Mouse (Mus musculus): ENCODE measurements around the gene Trim34b. TPM values are rescaled to one million over a fixed set of nuclear protein-coding genes. Genes with fewer than 3 reads are reported as not detected.
A peak's percentile ranks its signal among the peaks of the same experiment; 100 is the strongest.
"Not testable (repeated sequence)": the region's sequence is repeated elsewhere in the genome, so short reads cannot be mapped to it uniquely, and the experiment has no call there.

Trim34b gene
- under 1 TPM in 2 of 4 experiments, not detected in 2; 0.35 to 0.57 TPM for total RNA-seq (2022)

- DNase-seq (ENCODE audit: low spot score in 2 of 2): not testable (repeated sequence)
Measured at GRCm38 (mm10) chr7:104329171-104329570, at the start of gene Trim34b. Gene Trim34b (plus strand): TSS chr7:104329471.

- not testable (repeated sequence) for DNase-seq (ENCODE audit: low spot score in 2 of 2)
Measured at GRCm38 (mm10) chr7:104287576-104288443, 41.5 kb upstream of the Trim34b start, which contains the start of gene Trim5. Gene Trim5 (minus strand): TSS chr7:104288094.

- no peak for DNase-seq (ENCODE audit: low spot score in 2 of 2)
Measured at GRCm38 (mm10) chr7:104290641-104291040, 38.6 kb upstream of the Trim34b start.

GRCm38 (mm10) chr7:104291638-104292400 is 37.5 kb upstream of the Trim34b start:
- no peak for DNase-seq (ENCODE audit: low spot score in 2 of 2)

GRCm38 (mm10) chr7:104314796-104315353 is 14.4 kb upstream of the Trim34b start:
- DNase-seq (ENCODE audit: low spot score in 2 of 2): no peak

- not testable (repeated sequence) for DNase-seq (ENCODE audit: low spot score in 2 of 2)
Measured at GRCm38 (mm10) chr7:104315369-104316080, 13.7 kb upstream of the Trim34b start, which contains the start of gene Trim12a. Gene Trim12a (minus strand): TSS chr7:104315466.

GRCm38 (mm10) chr7:104322028-104322427 is 7.2 kb upstream of the Trim34b start:
- no peak for DNase-seq (ENCODE audit: low spot score in 2 of 2)

- DNase-seq (ENCODE audit: low spot score in 2 of 2): not testable (repeated sequence)
Measured at GRCm38 (mm10) chr7:104335547-104335946, 6.3 kb downstream of the Trim34b start.

GRCm38 (mm10) chr7:104340744-104341143 is 11.5 kb downstream of the Trim34b start:
- DNase-seq (ENCODE audit: low spot score in 2 of 2): not testable (repeated sequence)

- not testable (repeated sequence) for DNase-seq (ENCODE audit: low spot score in 2 of 2)
Measured at GRCm38 (mm10) chr7:104348043-104348442, 18.8 kb downstream of the Trim34b start.

- DNase-seq (ENCODE audit: low spot score in 2 of 2): peak in 1 of 2 experiments; percentile 5
Measured at GRCm38 (mm10) chr7:104352717-104353599, 23.7 kb downstream of the Trim34b start, which contains the start of gene Trim12c. Gene Trim12c (minus strand): TSS chr7:104353362.

GRCm38 (mm10) chr7:104353600-104353967 is 24.3 kb downstream of the Trim34b start:
- no peak for DNase-seq (ENCODE audit: low spot score in 2 of 2)

GRCm38 (mm10) chr7:104366339-104366738 is 37.1 kb downstream of the Trim34b start:
- DNase-seq (ENCODE audit: low spot score in 2 of 2): no peak

GRCm38 (mm10) chr7:104369736-104370414 is 40.6 kb downstream of the Trim34b start, which contains the start of gene Trim30b:
Gene Trim30b (minus strand): TSS chr7:104369884.
- no peak for DNase-seq (ENCODE audit: low spot score in 2 of 2)

Other genes with a start within 250 kb of the Trim34b start
- gene Olfr645, start 244.0 kb upstream of the Trim34b start, total RNA-seq (2022): not detected
- gene Olfr646, start 224.6 kb upstream of the Trim34b start, total RNA-seq (2022): not detected
- gene Ubqln5, start 199.6 kb upstream of the Trim34b start, total RNA-seq (2022): not detected
- gene Olfr643, start 192.1 kb upstream of the Trim34b start, total RNA-seq (2022): not detected
- gene Ubqln3, start 186.2 kb upstream of the Trim34b start, total RNA-seq (2022): not detected
- not detected for gene Ubqlnl, start 178.9 kb upstream of the Trim34b start, total RNA-seq (2022)
- not detected for gene Olfm5, start 164.6 kb upstream of the Trim34b start, total RNA-seq (2022)
- gene Olfr648, start 146.1 kb upstream of the Trim34b start, total RNA-seq (2022): under 1 TPM in 3 of 4 experiments, not detected in 1; 0.25 to 0.46 (median 0.28) TPM
- gene Olfr649, start 133.5 kb upstream of the Trim34b start, total RNA-seq (2022): not detected
- under 1 TPM in 2 of 4 experiments, not detected in 2; 0.25 to 0.46 TPM for gene Trim6, start 110.7 kb upstream of the Trim34b start, total RNA-seq (2022)
- gene Trim34a, start 85.0 kb upstream of the Trim34b start, total RNA-seq (2022): 1 to 10 TPM; 1.3 to 2.8 (median 1.9) TPM
- gene Trim5, start 41.4 kb upstream of the Trim34b start, total RNA-seq (2022): 1 to 10 TPM in 1 of 4 experiments, under 1 TPM in 3; 0.33 to 1.1 (median 0.83) TPM
- gene Trim12a, start 14.0 kb upstream of the Trim34b start, total RNA-seq (2022): 1 to 10 TPM; 1.8 to 3.9 (median 3.1) TPM
- 1 to 10 TPM; 1.2 to 2.3 (median 1.7) TPM for gene Trim12c, start 23.9 kb downstream of the Trim34b start, total RNA-seq (2022)
- under 1 TPM in 3 of 4 experiments, not detected in 1; 0.11 to 0.26 (median 0.18) TPM for gene Trim30b, start 40.4 kb downstream of the Trim34b start, total RNA-seq (2022)
- gene Trim30c, start 71.4 kb downstream of the Trim34b start, total RNA-seq (2022): not detected
- gene Trim30a, start 135.7 kb downstream of the Trim34b start, total RNA-seq (2022): 1 to 10 TPM in 3 of 4 experiments, under 1 TPM in 1; 0.76 to 3.3 (median 2.4) TPM
- 1 to 10 TPM in 2 of 4 experiments, under 1 TPM in 2; 0.15 to 2.5 (median 0.92) TPM for gene Trim30d, start 178.4 kb downstream of the Trim34b start, total RNA-seq (2022)
- gene Olfr651, start 220.7 kb downstream of the Trim34b start, total RNA-seq (2022): not detected
- not detected for gene Olfr652, start 231.4 kb downstream of the Trim34b start, total RNA-seq (2022)
- not detected for gene Olfr653, start 247.8 kb downstream of the Trim34b start, total RNA-seq (2022)